Mouse (Mus musculus) cerebellum, adult 8-10 months (tissue): ENCODE measurements at regions not wholly inside any gene's neighbourhood (a gene's known extent, or its start where the extent isn't known, plus 50 kb on each side); places are given as distances from the start of the nearest gene placed in this dataset.

Source experiments
- DNase-seq: peaks from one replicate; pipeline ENCODE4 v3.0.0; 2022

- no peak for DNase-seq
Measured at GRCm38 (mm10) chr1:166811341-166812071, 129.9 kb upstream of the Fmo9 start.

- DNase-seq = no peak
Measured at GRCm38 (mm10) chr1:166812072-166812461, 130.4 kb upstream of the Fmo9 start.

GRCm38 (mm10) chr1:166812920-166813439 lies 131.3 kb upstream of the Fmo9 start:
- DNase-seq = no peak

GRCm38 (mm10) chr1:166817927-166818326 lies 136.3 kb upstream of the Fmo9 start:
- DNase-seq = no peak

- no peak for DNase-seq
Measured at GRCm38 (mm10) chr1:166818682-166819081, 137.0 kb upstream of the Fmo9 start.

- DNase-seq = no peak
Measured at GRCm38 (mm10) chr1:166819420-166819819, 137.8 kb upstream of the Fmo9 start.

GRCm38 (mm10) chr1:166820050-166820449 lies 138.4 kb upstream of the Fmo9 start:
- DNase-seq = no peak

- DNase-seq = no peak
Measured at GRCm38 (mm10) chr1:166821146-166821545, 139.5 kb upstream of the Fmo9 start.

GRCm38 (mm10) chr1:166837299-166837698 lies 155.7 kb upstream of the Fmo9 start:
- no peak for DNase-seq

- DNase-seq = no peak
Measured at GRCm38 (mm10) chr1:166839833-166840232, 158.2 kb upstream of the Fmo9 start.

- no peak for DNase-seq
Measured at GRCm38 (mm10) chr1:166843397-166843877, 157.8 kb upstream of the Fam78b start.

- DNase-seq = no peak
Measured at GRCm38 (mm10) chr1:166846566-166846965, 154.7 kb upstream of the Fam78b start.

- no peak for DNase-seq
Measured at GRCm38 (mm10) chr1:166847233-166847632, 154.0 kb upstream of the Fam78b start.

GRCm38 (mm10) chr1:166848015-166848535 lies 153.1 kb upstream of the Fam78b start:
- no peak for DNase-seq

- DNase-seq = no peak
Measured at GRCm38 (mm10) chr1:166855988-166856387, 145.2 kb upstream of the Fam78b start.

GRCm38 (mm10) chr1:166866256-166866655 lies 135.0 kb upstream of the Fam78b start:
- no peak for DNase-seq

GRCm38 (mm10) chr1:166871258-166871657 lies 130.0 kb upstream of the Fam78b start:
- no peak for DNase-seq

GRCm38 (mm10) chr1:166876452-166876851 lies 124.8 kb upstream of the Fam78b start:
- no peak for DNase-seq

GRCm38 (mm10) chr1:166883215-166883614 lies 118.0 kb upstream of the Fam78b start:
- DNase-seq = peak; percentile 9

- no peak for DNase-seq
Measured at GRCm38 (mm10) chr1:166895945-166896344, 105.3 kb upstream of the Fam78b start.

- no peak for DNase-seq
Measured at GRCm38 (mm10) chr1:166898741-166899140, 102.5 kb upstream of the Fam78b start.

GRCm38 (mm10) chr1:166899238-166899637 lies 102.0 kb upstream of the Fam78b start:
- DNase-seq = no peak

- no peak for DNase-seq
Measured at GRCm38 (mm10) chr1:166900028-166900427, 101.2 kb upstream of the Fam78b start.

GRCm38 (mm10) chr1:166900441-166901161 lies 100.6 kb upstream of the Fam78b start:
- no peak for DNase-seq
